Mouse (Mus musculus): Measurements from ENCODE around the gene Nrbp1.

GRCm38 (mm10) chr5:31219911-31220447 is 20.7 kb upstream of the Nrbp1 start:
- TF ChIP-seq GATA1 (IDR thresholded peaks at IDR 0.05; ENCODE audit: borderline replicate concordance, low read length) (no peak), FLI1 (IDR thresholded peaks at IDR 0.05; ENCODE audit: low read length) (no peak)
